Mouse (Mus musculus): Measurements from ENCODE around the gene Strada. TPM values are rescaled to one million over a fixed set of nuclear protein-coding genes. Genes with fewer than 3 reads are reported as not detected.
A peak's percentile ranks its signal among the peaks of the same experiment; 100 is the strongest.

Strada gene
- total RNA-seq, 1 experiment = 24.0 TPM

- Histone ChIP-seq H3K27ac (ENCODE audit: insufficient read depth, low read depth, low read length, poor library complexity, severe bottlenecking) (no peak overlapping the region), H3K9me3 (ENCODE audit: control insufficient read depth, insufficient read depth, low read depth, low read length) (no peaks in the 10 kb centered on the region), H3K36me3 (ENCODE audit: control insufficient read depth, insufficient read depth, low read length, poor library complexity, severe bottlenecking) (peaks cover 22% of the 10 kb centered on the region), H3K4me3 (ENCODE audit: insufficient read depth in 1 of 2, low read depth in 1 of 2, low read length in 2 of 2, poor library complexity in 1 of 2, severe bottlenecking in 1 of 2) (no peak overlapping the region), H3K9ac (ENCODE audit: insufficient read depth, low read depth, low read length, poor library complexity, severe bottlenecking) (no peak overlapping the region), H3K4me1 (ENCODE audit: control insufficient read depth in 2 of 2, insufficient read depth in 2 of 2, low read length in 2 of 2, poor library complexity in 1 of 2) (peaks cover 0 to 3% of the 10 kb centered on the region in 2 experiments; a peak in 2 of 4 replicates)
- DNase-seq (ENCODE audit: low read depth, low spot score) = no peak
- in situ Hi-C loops (cut with MboI; ENCODE audit: low sequenced_read_pairs in 2 of 2, unreplicated experiment in 2 of 2) = no loop called here
- no peak for TF ChIP-seq ZNF384 (IDR thresholded peaks at IDR 0.05; ENCODE audit: low read depth, low read length)
- TF ChIP-seq ZC3H11A (IDR thresholded peaks at IDR 0.05; ENCODE audit: borderline replicate concordance, low read depth, low read length) = no peak
Measured at GRCm38 (mm10) chr11:106164601-106165180, 37.3 kb downstream of the Strada start.

GRCm38 (mm10) chr11:106163546-106163945 lies 38.4 kb downstream of the Strada start:
- TF ChIP-seq ZC3H11A (IDR thresholded peaks at IDR 0.05; ENCODE audit: borderline replicate concordance, low read depth, low read length) (no peak), HCFC1 (IDR thresholded peaks at IDR 0.05; ENCODE audit: borderline replicate concordance, insufficient read depth, low read length) (no peak), ZNF384 (IDR thresholded peaks at IDR 0.05; ENCODE audit: low read depth, low read length) (no peak), CHD2 (IDR thresholded peaks at IDR 0.05; ENCODE audit: low read depth, low read length) (no peak), MAFK (IDR thresholded peaks at IDR 0.05; ENCODE audit: insufficient read depth, low read depth, low read length) (no peak)
- in situ Hi-C loops (cut with MboI; ENCODE audit: low sequenced_read_pairs in 2 of 2, unreplicated experiment in 2 of 2) = no loop called here
- no peak for DNase-seq (ENCODE audit: low read depth, low spot score)

GRCm38 (mm10) chr11:106162237-106162636 lies 39.7 kb downstream of the Strada start:
- TF ChIP-seq CHD2 (IDR thresholded peaks at IDR 0.05; ENCODE audit: low read depth, low read length) (no peak), ZC3H11A (IDR thresholded peaks at IDR 0.05; ENCODE audit: borderline replicate concordance, low read depth, low read length) (no peak), ZNF384 (IDR thresholded peaks at IDR 0.05; ENCODE audit: low read depth, low read length) (no peak), MAFK (IDR thresholded peaks at IDR 0.05; ENCODE audit: insufficient read depth, low read depth, low read length) (no peak), HCFC1 (IDR thresholded peaks at IDR 0.05; ENCODE audit: borderline replicate concordance, insufficient read depth, low read length) (no peak)
- no peak for DNase-seq (ENCODE audit: low read depth, low spot score)
- Histone ChIP-seq H3K36me3 (ENCODE audit: control insufficient read depth, insufficient read depth, low read length, poor library complexity, severe bottlenecking) (peaks cover 17% of the 10 kb centered on the region; the same call in 1 of the 2 replicates), H3K4me1 (ENCODE audit: control insufficient read depth in 2 of 2, insufficient read depth in 2 of 2, low read length in 2 of 2, poor library complexity in 1 of 2) (peaks cover 0 to 15% of the 10 kb centered on the region in 2 experiments; a peak in 2 of 4 replicates), H3K4me3 (ENCODE audit: insufficient read depth in 1 of 2, low read depth in 1 of 2, low read length in 2 of 2, poor library complexity in 1 of 2, severe bottlenecking in 1 of 2) (no peak overlapping the region), H3K9me3 (ENCODE audit: control insufficient read depth, insufficient read depth, low read depth, low read length) (no peaks in the 10 kb centered on the region), H3K27ac (ENCODE audit: insufficient read depth, low read depth, low read length, poor library complexity, severe bottlenecking) (no peak overlapping the region), H3K9ac (ENCODE audit: insufficient read depth, low read depth, low read length, poor library complexity, severe bottlenecking) (no peak overlapping the region)
- in situ Hi-C loops (cut with MboI; ENCODE audit: low sequenced_read_pairs in 2 of 2, unreplicated experiment in 2 of 2) = no loop called here

More at GRCm38 (mm10) chr11:106163546-106163945, 38.4 kb downstream of the Strada start:
- no peak overlapping the region for H3K4me3 ChIP-seq (ENCODE audit: insufficient read depth in 1 of 2, low read depth in 1 of 2, low read length in 2 of 2, poor library complexity in 1 of 2, severe bottlenecking in 1 of 2)
- H3K27ac ChIP-seq (ENCODE audit: insufficient read depth, low read depth, low read length, poor library complexity, severe bottlenecking) = no peak overlapping the region
- peaks cover 0 to 9% of the 10 kb centered on the region in 2 experiments; a peak in 2 of 4 replicates for H3K4me1 ChIP-seq (ENCODE audit: control insufficient read depth in 2 of 2, insufficient read depth in 2 of 2, low read length in 2 of 2, poor library complexity in 1 of 2)
- no peak overlapping the region for H3K9ac ChIP-seq (ENCODE audit: insufficient read depth, low read depth, low read length, poor library complexity, severe bottlenecking)
- peaks cover 24% of the 10 kb centered on the region for H3K36me3 ChIP-seq (ENCODE audit: control insufficient read depth, insufficient read depth, low read length, poor library complexity, severe bottlenecking)
- H3K9me3 ChIP-seq (ENCODE audit: control insufficient read depth, insufficient read depth, low read depth, low read length) = no peaks in the 10 kb centered on the region

GRCm38 (mm10) chr11:106160841-106161721 lies 40.9 kb downstream of the Strada start, which contains the start of the genes Gm10840 and Limd2:
TSS of gene Gm10840 (plus strand) at chr11:106160850.
TSS of gene Limd2 (minus strand) at chr11:106160860.
- Histone ChIP-seq H3K4me1 (ENCODE audit: control insufficient read depth in 2 of 2, insufficient read depth in 2 of 2, low read length in 2 of 2, poor library complexity in 1 of 2) (peaks cover 0 to 15% of the 10 kb centered on the region in 2 experiments; a peak in 2 of 4 replicates), H3K4me3 (ENCODE audit: insufficient read depth in 1 of 2, low read depth in 1 of 2, low read length in 2 of 2, poor library complexity in 1 of 2, severe bottlenecking in 1 of 2) (peak within 1 kb of the TSS; percentile 93 to 100), H3K27ac (ENCODE audit: insufficient read depth, low read depth, low read length, poor library complexity, severe bottlenecking) (no peak within 1 kb of the TSS), H3K36me3 (ENCODE audit: control insufficient read depth, insufficient read depth, low read length, poor library complexity, severe bottlenecking) (peaks cover 24% of the 10 kb centered on the region; the same call in 1 of the 2 replicates), H3K9ac (ENCODE audit: insufficient read depth, low read depth, low read length, poor library complexity, severe bottlenecking) (peak within 1 kb of the TSS; percentile 84), H3K9me3 (ENCODE audit: control insufficient read depth, insufficient read depth, low read depth, low read length) (no peaks in the 10 kb centered on the region)
- in situ Hi-C loops (cut with MboI; ENCODE audit: low sequenced_read_pairs in 2 of 2, unreplicated experiment in 2 of 2) = no loop called here
- TF ChIP-seq ZC3H11A (IDR thresholded peaks at IDR 0.05; ENCODE audit: borderline replicate concordance, low read depth, low read length) (no peak), HCFC1 (IDR thresholded peaks at IDR 0.05; ENCODE audit: borderline replicate concordance, insufficient read depth, low read length) (no peak), ZNF384 (IDR thresholded peaks at IDR 0.05; ENCODE audit: low read depth, low read length) (no peak), MAFK (IDR thresholded peaks at IDR 0.05; ENCODE audit: insufficient read depth, low read depth, low read length) (no peak), CHD2 (IDR thresholded peaks at IDR 0.05; ENCODE audit: low read depth, low read length) (no peak)
- no peak for DNase-seq (ENCODE audit: low read depth, low spot score)
